Mouse (Mus musculus): ENCODE measurements at regions not wholly inside any gene's neighbourhood (a gene's known extent, or its start where the extent isn't known, plus 50 kb on each side); places are given as distances from the start of the nearest gene placed in this dataset.

DNA sequence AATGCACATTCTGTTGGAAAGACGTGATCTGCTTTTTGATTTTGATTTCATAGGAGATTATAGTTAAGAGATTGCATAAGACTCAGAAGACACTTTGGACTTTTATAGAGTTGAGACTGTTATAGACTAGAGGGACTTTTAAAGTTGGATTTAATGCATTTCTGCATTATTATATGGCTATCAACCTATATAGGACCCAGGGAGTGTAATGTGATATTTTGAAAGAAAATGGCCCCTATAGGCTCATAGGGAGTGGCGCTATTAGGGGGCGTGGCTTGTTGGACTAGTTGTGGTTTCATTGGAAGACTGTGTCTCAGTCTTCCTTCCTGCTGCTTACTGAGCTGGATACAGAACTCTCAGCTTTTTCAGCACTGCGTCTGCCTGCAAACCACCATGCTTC, 186.9 kb upstream of the Igfbp7 start:
- DNase-seq: no peak

DNA sequence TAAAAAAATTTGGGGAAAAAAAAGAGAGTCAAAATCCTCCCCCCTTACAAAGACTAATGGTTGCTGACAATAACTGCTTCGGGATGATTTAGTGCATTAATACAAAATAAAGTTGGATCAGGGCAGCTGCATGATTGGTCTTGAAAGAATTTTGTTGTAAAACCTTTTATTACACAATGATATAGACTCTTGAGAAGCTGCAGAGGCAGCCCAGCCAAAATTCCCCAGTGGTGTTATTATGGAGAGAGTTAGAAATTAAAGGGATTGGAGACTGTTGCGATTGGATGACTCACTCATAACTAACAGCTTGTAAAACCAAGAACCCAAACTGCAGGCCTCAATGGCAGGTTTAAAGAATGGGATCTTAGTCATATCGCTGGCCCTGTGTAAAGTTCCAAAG, 181.4 kb upstream of the Igfbp7 start:
- no peak for DNase-seq

DNA sequence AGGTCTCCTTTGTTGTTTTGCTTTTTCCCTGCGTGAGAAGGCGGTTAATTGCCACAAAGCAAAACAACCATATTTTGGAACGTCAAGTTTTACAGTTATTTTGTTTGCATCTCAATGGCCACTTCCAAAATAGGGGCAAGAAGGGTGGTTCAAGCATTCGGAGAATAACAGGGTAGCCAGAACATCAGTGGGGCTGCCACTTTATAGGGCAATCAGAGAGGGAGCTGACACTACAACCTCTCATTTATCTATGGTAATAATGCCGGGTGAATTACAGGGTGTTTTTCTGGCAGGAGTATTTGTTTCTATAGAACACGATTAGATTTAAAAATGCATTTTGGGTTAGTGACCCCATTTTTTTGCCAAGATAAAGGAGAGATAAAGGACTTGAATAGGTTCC, 173.9 kb upstream of the Igfbp7 start:
- DNase-seq: no peak

DNA sequence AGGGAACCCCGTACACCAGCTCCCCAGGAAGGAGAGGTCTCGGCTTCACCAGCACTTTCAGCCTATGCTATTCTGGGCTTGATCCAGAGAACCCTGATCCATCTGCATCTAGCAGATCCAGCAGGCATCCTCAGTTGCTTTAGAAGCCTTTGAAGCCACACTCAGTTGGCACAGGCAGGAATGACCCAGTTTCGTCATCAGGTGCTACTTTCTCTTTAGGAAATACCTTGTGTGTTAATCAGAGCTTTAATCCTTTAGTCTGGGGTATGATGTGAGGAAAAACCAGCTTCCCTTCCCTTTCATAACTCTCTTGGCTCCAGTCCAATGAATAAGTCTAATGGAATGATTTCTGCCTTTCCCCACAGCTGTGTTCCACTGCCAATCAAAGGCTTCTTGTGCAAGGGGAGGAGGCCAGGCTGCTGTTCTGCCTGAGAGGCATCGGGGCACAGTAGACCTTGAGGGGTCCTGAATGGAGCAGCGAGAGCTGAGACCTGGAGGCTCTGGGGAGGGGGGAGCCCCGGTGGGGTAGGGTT, 173.3 kb upstream of the Igfbp7 start:
- peak in 1 of 2 experiments; percentile 2 for DNase-seq

DNA sequence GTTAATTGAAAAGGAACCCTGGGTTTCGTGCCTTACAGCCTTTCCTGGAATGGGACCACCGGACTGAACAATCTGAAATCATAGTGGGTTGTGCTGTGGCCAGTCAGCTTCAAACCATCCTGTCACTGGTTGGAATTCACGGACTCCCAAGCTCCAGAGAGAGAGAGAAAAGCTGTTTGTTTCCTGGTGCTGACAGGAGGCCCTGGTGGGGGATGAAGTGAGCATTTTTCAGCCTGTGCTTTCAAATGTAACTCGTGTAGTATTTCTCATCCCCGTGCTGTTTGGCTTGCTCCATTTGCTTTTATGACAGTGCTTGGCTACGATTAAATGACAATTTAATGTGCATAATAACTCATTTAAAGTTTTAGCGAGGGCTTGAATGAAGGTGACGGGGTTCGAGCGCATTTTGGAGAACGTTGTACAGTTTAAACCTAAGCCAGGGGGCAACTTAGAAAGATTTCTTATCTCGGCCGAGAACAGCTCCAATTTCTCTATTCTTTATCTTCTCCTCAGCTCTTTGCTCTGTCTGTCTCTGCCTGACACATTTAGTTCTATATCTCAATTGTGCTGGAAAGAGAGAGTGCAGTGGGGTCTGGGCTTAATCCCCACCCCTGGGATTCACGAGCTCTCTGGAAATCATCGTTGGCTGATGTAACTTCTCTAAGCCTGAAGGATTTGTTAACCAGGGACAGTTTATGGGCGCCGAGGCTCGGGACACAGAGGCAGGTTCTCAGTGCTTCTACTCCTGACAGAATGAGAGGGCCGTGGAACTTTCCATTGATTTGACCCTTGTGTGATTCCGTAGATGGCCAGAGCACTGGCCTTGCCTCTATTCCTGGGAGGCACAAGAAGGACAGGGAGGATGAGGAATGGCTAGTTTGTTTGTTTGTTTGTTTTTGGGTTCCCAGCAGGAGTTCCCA, 172.2 kb upstream of the Igfbp7 start:
- DNase-seq: no peak

DNA sequence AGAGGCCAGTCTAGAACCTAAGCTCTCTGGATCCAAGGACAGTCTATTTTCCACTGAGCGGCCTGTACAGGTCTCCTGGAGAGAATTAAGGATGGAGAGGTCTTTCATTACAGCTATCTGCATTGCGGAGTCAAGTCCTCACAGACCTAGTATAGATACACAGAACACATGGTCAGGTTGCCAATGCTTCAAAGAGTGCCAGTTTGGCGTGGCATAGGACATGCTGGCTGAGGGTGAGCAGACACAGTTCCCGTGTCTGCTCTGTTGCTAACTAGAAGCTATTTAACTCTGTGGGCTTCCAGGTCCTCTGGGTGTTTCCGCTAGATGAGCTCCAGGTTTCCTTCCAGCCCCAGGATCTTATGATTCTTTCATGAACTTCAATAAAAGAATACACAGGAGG, 169.0 kb upstream of the Igfbp7 start:
- no peak for DNase-seq

DNA sequence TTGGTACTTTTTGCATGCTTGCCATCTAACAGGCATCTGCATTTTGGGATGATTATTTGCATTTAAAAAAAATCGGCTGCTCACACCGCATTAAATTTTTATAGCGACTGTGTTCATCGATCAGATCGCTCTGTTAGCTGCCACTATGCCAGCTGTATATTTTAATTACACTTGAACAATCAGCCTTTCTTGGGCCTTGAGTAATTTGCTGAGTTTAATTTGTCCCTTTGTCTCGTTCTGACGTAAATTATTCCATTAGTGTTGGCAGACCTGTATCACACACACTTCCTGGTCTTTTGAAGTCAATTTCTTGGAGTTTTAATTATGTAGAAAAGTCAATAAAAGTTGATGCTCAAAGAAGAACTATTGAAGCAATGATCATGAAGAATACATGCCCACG, 167.9 kb upstream of the Igfbp7 start:
- DNase-seq: no peak

DNA sequence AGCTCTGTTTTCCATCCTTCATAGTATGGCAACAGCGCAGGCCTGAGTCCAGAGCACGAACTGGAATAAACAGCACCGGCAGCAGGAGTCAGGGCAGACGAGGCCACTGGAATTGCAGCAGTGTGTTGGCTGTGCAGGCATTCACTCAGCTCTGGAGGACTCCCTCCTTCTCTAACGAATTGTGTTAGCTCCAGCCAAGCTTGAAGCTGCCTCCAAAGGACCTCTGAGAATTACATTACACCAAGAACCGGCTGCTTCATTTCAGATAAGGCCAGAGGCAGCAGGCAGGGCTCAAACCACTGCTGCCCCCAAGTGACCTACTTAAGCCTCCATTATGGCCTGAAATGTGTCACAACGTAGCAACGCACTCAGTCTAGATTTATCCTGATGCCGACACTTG, 162.5 kb upstream of the Igfbp7 start:
- DNase-seq: no peak

DNA sequence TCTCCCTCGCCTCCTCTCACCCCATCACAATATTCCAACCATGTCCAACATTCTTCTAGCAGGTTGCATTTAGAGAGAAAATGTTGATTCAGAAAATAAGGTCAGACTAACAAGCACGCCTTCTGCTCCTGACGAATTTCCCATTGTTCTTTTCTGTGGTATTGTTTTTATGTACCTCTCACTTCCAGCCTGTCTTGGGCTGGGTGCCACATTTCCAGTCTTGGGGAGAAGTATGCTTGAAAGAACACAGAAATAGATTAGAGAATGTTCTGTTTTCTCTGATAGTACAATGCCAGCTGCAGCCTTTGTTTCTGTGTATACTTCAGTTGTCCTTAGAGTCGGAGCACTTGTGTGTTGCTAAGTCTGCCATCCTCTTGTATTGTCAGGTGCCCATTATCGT, 160.3 kb upstream of the Igfbp7 start:
- no peak for DNase-seq

DNA sequence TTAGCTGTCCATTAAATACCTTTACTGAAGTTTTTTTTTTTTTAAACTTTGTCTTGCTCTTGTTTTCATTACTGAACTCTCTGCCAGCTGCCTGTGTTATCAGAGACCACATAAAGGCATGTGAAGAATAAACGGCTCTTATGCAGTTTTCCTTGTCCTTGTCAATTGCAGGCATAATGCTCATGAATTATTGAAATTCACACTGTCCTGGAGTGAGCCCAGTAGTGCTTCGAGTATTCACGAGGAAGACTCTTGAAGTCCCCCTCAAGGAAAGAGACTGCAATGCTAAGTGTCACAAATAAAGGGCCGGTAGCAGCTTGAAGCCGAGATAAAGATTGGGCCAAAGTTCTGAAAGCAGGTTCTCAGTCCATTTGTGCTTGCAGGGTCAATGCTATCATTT, 144.7 kb upstream of the Igfbp7 start:
- DNase-seq: no peak

DNA sequence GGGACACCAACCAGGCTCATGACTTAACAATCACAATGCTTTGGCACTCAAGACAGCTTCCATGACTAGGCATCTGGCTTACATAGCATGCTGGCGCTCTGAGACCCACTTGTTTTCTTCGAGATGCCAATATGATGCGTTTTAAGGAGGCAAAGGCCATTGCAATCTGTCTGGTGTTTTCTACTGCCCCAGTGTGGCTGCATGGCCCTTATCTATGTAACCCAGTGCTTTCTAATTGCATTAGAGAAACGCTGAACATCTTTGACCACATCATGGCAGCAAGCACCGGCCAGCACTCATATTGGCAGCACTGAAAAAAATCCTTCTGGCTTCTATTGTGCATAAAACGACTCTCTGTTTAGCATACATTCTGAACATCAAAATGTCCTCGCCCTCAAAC, 144.2 kb upstream of the Igfbp7 start:
- no peak for DNase-seq

DNA sequence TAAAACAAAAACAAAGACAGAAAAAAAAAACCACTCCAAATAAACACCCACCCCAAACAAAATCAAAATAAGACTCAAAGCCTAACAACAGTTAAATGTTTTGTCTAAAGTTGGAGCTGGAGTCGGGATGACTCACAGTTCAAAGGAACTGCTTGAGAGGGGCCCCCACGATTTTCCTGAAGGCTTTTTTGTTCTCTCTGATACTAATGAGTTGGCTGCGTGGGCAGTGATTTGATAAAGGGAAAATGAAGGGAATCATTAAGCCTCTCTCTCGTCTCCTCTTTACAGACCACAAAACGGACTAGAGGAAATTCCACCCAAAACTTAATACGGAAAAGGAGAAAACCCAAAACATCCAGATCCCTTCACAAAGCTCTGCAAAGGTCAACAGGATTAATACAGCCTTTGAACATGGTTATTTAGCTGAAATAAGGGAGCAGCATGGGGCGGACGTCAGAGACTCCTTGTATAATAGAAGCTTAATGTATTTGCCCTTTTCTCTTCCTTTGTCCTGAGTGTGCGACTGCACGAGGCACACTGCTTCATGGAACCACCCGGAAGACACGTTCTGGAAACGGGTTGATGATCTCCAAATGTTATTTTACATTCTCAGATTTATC, 138.3 kb upstream of the Igfbp7 start:
- no peak for DNase-seq

DNA sequence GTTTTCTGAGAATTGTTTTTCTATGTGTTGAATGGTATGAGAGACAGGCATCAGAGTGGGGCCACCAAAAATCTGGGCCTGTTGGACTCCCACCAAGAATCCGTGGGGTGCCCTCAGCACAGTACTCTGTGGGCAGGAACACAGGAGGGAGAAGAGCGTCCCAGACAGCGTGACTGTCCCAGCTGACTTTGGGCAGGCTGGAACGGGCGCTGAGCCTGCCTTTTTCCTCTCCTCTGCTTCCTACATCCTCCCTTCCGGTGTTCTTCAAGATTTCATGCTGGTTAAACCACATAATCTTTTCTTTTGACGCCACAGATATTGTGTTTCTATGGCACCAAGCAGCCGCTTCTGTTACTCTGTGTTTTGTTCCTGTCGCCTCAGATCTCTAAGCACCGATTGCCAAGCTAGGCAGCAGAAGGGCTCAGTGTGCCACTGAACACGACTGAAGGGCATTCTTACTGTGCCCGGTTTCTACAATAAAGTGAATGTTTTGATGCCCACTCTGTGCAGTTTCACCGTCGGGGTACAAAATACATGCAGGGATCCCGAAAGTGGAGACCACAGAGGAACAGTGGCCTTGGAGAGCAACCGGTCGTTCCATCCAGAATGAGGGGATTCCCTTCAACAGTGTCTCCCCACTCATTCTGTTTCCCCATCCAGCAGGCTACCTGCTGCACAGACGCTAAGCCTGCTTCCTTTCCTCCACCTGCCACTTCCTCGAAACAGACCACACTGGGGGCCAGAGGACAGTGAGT, 124.6 kb upstream of the Igfbp7 start:
- DNase-seq: no peak

DNA sequence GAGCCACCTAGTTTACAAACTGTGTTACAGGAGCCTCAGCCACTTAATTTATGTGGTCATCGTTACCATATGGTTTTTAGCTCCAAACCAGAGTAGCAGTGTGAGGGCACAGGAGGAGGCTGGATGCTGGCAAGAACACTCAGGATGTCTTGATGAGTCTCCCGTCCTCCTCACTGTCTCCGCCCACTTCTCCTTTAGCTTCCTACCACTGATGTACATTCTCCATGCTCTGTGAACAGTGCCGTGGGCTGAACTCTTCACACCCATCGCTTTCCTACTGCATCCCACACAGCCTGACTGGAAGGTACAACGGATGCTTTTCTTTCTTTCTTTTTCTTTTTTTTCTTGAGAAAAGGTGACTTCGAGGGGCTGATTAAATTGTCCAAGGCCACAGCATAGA, 122.5 kb upstream of the Igfbp7 start:
- DNase-seq: no peak

DNA sequence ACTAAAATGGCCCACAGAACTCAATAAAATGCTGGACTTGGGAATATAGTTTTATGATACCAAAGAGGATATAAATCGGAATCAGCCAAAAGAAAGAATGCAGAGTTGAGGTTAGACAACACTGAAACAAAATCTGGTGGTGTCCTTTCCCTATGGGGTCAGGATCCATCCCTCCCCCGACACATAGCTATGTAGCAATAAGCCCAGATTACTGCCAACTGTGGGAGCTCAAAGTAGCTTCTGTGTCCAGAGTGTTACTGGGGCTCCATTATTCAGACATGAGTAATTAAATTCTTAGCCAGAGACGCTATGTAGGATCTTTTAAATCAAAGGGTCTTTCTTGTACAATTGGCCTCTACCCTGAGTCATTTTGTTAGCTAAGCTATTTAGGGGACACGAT, 109.4 kb upstream of the Igfbp7 start:
- no peak for DNase-seq

DNA sequence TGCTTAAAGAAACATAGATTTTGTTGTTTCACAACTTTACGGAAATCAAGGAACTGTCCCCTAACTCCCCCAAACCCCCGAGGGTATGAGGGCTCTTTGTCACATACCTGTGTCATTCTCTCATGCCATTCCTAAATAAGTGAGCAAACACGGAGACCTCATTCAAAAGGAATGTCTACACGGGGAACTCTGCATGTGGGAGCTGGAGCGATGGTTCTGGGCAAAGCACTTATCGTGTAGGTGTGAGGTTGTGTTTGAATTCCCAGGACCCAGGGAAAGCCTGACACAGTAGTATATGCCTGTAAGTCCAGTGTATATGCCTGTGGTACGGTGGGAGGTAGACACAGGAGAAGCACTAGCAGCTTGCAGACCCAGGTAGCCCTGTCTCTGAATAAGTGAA, 107.6 kb upstream of the Igfbp7 start:
- no peak for DNase-seq

DNA sequence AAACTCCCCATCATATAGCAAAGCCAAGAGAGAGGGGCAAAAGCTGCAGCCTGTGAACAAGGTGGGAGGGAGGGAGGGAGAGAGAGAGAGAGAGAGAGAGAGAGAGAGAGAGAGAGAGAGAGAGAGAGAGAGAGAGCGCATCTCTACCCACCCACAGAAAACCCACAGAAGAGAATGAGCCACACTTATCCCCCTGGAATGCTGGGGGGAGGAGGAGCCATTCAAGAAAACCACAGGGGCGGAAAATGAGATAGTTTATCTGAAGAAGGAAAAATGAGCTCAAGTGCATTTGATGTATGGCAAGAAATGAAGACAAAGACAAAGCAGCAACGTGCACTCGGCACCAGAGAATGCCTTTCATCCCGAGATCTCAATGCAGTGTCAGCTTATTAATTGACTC, 94.8 kb upstream of the Igfbp7 start:
- DNase-seq: no peak

DNA sequence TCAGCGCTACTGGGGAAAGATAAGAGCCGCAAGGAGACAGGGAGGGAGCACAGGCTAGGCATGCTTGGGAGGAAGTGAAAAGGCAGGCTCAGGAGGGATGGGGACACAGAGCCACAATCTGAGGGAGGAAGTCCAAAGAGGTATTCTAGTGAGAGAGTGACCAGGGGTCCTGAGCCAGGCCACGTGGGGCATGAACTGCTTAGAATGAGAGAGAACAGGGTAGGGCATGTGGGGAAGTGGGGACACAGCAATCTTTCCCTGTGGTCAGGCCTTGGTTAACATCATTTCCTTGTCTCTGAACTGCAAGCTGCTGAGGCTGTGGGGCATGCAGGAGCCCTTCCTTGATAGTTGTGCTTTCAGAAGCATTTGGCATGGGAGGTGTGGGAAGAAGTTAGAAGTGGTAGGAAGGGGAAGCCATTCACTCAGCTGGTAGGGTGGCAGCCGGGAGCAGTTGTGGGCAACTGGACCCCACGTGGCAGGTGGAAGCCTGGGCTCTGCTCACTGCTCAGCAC, 92.2 kb upstream of the Igfbp7 start:
- DNase-seq: no peak

DNA sequence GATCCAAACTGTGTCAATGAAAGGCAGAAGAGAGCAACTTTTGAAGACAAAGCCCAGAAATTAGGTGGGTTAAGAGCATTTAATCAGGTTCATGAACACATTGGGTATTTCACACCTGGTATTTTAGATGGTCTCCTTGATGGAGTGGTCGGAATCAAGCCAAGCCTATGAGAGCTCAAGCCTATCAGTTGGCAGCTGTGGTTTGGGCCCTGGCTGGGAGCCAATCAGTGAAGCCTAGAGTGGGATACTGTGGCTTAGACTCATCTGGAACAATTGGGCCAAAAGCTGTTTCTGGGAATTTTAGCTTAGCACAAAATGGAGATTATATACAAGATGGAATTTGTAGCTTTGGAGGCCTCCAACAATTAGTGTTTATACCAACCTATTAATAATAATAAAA, 86.8 kb upstream of the Igfbp7 start:
- no peak for DNase-seq

DNA sequence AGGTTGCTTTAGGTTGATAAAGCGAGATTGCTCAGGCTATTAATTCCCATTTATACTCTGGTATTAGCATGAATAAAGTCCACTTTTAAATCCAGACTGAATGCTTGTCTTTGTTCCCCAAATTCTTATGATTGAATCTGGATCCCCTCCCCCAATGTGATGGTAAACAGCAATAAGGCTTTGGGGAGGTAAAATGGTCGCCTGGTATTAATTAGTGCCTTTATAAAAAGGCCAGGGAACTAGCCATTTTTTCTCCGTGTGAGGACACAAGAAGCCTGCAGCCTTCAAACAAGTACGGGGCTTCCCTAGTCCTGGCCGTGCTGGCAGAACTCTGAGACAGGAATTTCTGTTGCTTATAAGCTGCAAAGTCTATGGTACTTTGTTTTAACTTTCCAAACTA, 81.1 kb upstream of the Igfbp7 start:
- DNase-seq: no peak

DNA sequence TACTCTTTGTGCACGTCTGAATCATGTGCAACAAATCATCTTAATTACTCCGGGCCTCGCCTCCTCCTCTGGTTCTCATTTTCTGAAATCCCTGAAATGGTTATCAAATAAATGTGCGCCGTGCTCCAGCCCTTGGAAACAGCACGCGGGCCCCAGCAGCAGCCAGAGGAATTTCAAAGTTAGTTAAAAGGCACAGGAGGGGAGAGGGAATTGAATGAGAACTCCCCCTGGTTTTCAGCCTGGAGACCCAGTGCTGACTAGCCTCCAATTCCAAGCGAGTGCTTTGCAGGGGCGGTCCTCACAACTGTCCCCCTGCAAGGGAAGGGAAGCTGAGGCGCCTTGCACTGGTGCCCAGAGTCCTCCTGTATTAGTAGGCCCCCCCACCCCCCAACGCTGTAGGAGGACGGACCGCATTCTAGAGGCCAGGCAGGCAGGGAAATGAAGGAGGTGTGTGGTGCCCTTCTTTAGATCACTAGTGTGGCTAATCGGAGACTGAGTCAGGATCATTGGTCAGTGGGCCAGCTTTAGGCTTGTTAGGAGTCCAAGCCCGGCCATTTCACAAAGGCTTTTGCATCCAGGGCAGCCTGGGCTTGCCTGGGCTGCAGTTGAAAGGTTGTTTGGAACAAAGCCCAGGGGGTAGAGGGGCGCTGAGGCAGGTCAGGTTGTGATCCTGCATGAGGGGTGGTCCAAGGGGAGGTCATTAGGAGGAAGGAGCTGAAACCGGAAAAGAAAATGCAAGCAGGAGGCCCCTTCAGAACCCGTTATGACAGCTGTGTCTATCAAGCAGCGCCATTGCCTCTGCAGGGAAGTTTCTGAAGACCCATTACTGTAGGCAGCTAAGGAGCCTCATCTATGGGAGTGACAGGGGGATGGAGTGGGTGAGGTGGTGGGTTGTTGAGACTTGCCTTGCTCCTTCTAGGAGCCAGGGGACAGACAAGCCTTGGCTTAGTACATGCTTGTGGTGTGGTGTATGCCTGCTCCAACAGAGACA, 80.3 kb upstream of the Igfbp7 start:
- DNase-seq: no peak

DNA sequence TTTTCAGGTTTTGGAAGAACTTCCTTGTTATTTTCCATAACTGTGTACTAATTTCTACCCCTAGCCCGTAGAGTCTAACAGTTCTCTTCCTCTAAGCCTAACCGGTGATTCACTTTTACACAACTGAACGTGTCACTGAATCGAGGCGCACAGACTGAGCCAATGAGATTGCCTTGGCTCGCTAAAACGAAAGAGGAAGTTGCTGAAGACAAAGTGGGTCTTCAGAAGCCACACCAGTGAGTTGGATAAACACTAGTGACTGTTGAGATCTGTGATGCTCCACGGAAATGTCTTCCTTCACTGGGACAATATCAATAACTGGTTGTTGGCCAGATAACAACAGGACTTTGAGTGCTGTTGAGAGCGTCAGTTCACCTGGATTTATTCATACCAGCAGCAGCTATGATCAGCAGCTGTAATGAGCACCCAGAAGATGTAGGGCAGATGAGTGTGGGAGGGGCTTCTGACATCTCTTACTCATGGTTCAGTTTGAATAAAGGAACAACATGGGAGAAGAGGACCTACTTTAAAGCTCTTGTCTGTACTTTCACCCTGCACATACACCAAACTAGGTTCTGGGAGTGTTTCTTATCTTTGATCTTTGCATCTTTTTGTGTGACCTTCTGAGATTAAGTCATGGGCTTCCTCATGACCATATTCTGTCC, 75.3 kb upstream of the Igfbp7 start:
- no peak for DNase-seq

Measured in cerebellum, adult 18-20 months (tissue).